Mouse (Mus musculus): ENCODE data around the gene Prl3d3.
"Not testable (repeated sequence)": the region's sequence is repeated elsewhere in the genome, so short reads cannot be mapped to it uniquely, and the experiment has no call there.

The Prl3d3 gene

DNA sequence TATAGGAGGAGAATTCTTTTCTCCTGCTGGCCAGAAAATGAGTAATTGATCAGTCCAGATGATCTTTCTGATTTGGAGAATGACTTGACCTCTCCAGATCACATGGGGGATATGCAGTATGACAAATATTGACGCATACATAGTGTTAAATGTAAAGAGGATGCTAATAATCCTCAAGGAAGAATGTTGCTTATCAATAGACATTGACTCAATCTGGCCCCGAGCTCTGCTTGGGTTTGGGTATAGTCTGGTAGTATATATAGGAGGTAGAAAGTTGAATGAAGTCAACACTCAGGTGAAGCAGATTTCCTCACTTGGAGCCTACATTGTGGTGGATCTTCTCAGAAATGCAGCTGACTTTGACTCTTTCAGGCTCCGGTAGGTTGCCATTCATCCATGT is at the start of gene Prl3d3:
Prl3d3 (plus strand) TSS at position 301 of the 400 bp plus-strand sequence.
- DNase-seq (ENCODE audit: low spot score): not testable (repeated sequence)

DNA sequence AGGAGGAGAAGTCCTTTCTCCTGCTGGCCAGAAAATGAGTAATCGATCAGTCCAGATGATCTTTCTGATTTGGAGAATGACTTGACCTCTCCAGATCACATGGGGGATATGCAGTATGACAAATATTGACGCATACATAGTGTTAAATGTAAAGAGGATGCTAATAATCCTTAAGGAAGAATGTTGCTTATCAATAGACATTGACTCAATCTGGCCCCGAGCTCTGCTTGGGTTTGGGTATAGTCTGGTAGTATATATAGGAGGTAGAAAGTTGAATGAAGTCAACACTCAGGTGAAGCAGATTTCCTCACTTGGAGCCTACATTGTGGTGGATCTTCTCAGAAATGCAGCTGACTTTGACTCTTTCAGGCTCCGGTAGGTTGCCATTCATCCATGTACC is 35.2 kb upstream of the Prl3d3 start, which contains the start of gene Prl3d2:
Prl3d2 (plus strand) TSS at position 301 of the 400 bp plus-strand sequence.
- not testable (repeated sequence) for DNase-seq (ENCODE audit: low spot score)

DNA sequence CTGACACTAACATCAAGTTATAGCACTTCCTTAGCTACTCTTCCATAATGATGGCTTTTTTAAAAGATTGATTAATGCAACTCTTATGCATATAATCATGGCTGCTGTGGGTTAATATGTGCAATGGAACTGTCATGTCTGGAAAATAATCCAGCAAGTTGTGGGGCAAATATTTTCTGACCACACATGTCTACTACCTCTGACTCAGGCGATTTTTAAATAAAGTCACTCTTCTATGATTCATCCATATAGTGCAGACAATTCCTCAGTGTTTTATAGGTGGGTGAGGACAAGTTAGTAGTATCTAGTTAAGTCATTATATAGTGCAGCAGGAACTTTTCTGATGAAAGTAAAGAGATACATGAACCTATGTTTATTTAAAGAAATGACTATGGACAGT is 8.3 kb upstream of the Prl3d3 start:
- no peak for DNase-seq (ENCODE audit: low spot score)

- no peak for DNase-seq (ENCODE audit: low spot score)
Measured at GRCm38 (mm10) chr13:27196359-27196758, 39.8 kb downstream of the Prl3d3 start, which contains the start of gene Prl3c1. Prl3c1 (plus strand) TSS chr13:27196659.
